Mouse (Mus musculus) embryonic facial prominence, embryonic 15.5 days (tissue): ENCODE data around the gene Lrrc8d. TPM values are rescaled to one million over a fixed set of nuclear protein-coding genes. Genes with fewer than 3 reads are reported as not detected.
A peak's percentile ranks its signal among the peaks of the same experiment; 100 is the strongest.

ENCODE experiments used
- ATAC-seq: fragments of 200-750 bp; cut with Nextera tagmentation; 2 replicates; pipeline ENCODE4 v1.8.0; 2017; ENCODE audit warnings: low read depth, moderate TSS enrichment; ENCODE audit not compliant: insufficient number of reproducible peaks, low FRiP score, low TSS enrichment
- H3K27ac ChIP-seq: fragments of 300-500 bp; sonication (generic); replicated peaks from 2 replicates; pipeline ENCODE4 v1.5.1; 2015; ENCODE audit warnings: mild to moderate bottlenecking, inconsistent platforms
- H3K27me3 ChIP-seq: fragments of 300-500 bp; sonication (generic); 2 replicates; pipeline ENCODE4 v1.6.1; 2015; ENCODE audit warnings: inconsistent platforms
- H3K36me3 ChIP-seq: fragments of 300-500 bp; sonication (generic); 2 replicates; pipeline ENCODE4 v1.6.1; 2015; ENCODE audit warnings: mild to moderate bottlenecking, inconsistent platforms
- H3K4me1 ChIP-seq: fragments of 300-500 bp; sonication (generic); 2 replicates; pipeline ENCODE4 v1.6.1; 2015; ENCODE audit warnings: inconsistent platforms
- H3K4me2 ChIP-seq: fragments of 300-500 bp; sonication (generic); replicated peaks from 2 replicates; pipeline ENCODE4 v1.6.1; 2015; ENCODE audit warnings: mild to moderate bottlenecking, inconsistent platforms
- H3K4me3 ChIP-seq: fragments of 300-500 bp; sonication (generic); replicated peaks from 2 replicates; pipeline ENCODE4 v1.5.1; 2015; ENCODE audit warnings: mild to moderate bottlenecking, inconsistent platforms
- H3K9ac ChIP-seq: fragments of 300-500 bp; sonication (generic); 2 replicates; pipeline ENCODE4 v1.6.1; 2015; ENCODE audit warnings: inconsistent platforms
- H3K9me3 ChIP-seq: fragments of 300-500 bp; sonication (generic); replicated peaks from 2 replicates; pipeline ENCODE4 v1.6.1; 2016; ENCODE audit warnings: inconsistent platforms
- WGBS: fragments of 180-500 bp; shearing (Covaris S2); methylation state at CpG from one replicate; pipeline ENCODE4 v1.1.7; 2015; 5-methylcytosine and 5-hydroxymethylcytosine counted together
- polyA plus RNA-seq: library from polyadenylated mRNA; unstranded; fragments of >200 nt; fragmentation: Nextera tagmentation; extraction: Ambion mirVana; gene quantifications from 2 replicates; pipeline ENCODE4 v1.2.1, GENCODE M21; 2015

Gene Lrrc8d
- polyA plus RNA-seq, 1 experiment from 2014 or later: 17.7 TPM

DNA sequence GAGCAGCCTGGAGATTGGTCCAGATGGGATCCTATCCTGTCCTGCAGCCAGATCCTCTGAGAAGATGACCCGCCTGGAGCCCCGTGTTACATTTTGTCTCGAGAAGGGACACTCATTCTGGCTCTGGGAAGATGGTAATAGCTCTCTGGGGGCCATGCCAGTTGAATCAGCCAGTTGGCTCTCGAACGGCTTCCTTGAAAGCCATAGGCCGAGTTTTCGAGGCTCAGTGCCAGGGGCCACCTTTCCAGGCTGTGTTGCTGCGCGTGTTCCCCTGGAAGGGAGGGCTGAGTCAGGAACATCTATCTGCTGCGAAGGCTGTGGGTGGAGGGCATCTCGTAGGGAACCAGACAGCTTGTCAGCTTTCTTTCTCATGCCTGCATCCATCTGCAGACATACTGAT lies 23.0 kb downstream of the Lrrc8d start:
- Histone ChIP-seq H3K27me3 (no peaks in the 10 kb centered on the region), H3K4me2 (no peak overlapping the region), H3K9me3 (no peaks in the 10 kb centered on the region), H3K36me3 (no peaks in the 10 kb centered on the region), H3K27ac (no peak overlapping the region), H3K4me1 (peaks cover 7% of the 10 kb centered on the region), H3K4me3 (no peak overlapping the region), H3K9ac (no peak overlapping the region)
- 89% methylated on average over 11 of the region's 11 CpGs for WGBS
- ATAC-seq: no peak

DNA sequence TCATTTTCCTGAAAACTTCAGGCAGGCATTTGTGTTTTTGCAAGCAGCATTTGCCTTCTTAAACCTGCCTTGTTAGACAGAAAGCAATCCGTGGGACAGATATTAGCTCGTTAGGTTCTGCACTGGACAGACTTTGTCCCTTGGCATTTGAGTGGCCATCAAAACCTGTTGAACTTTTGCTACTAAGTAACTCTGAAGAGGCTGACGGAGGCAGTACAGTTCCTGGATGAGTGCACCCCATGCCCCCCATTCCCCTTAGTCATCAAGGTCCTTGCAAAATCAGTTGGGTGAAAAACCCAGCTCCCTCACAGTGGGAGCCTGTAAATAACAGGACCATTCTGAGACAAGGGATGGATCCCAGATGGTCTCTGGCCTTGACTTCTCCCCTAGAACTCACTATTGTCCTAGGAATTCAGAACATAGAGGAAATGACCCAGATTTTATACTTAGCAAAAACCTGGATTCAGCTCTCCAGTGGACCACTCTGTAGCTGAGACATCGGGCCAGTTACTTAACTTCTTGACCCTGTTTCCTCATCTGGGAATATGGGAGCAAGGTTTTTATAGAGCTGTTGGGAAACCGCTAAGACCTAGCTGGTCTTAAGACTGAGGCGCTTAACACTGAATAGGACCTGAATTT lies 30.5 kb downstream of the Lrrc8d start:
- H3K4me1 ChIP-seq: peaks cover 23% of the 10 kb centered on the region
- no peak overlapping the region for H3K4me2 ChIP-seq
- 82% methylated on average over 6 of the region's 6 CpGs for WGBS
- H3K9ac ChIP-seq: no peak overlapping the region
- H3K4me3 ChIP-seq: no peak overlapping the region
- H3K36me3 ChIP-seq: no peaks in the 10 kb centered on the region
- ATAC-seq: no peak
- no peaks in the 10 kb centered on the region for H3K27me3 ChIP-seq
- H3K27ac ChIP-seq: no peak overlapping the region
- H3K9me3 ChIP-seq: no peaks in the 10 kb centered on the region

DNA sequence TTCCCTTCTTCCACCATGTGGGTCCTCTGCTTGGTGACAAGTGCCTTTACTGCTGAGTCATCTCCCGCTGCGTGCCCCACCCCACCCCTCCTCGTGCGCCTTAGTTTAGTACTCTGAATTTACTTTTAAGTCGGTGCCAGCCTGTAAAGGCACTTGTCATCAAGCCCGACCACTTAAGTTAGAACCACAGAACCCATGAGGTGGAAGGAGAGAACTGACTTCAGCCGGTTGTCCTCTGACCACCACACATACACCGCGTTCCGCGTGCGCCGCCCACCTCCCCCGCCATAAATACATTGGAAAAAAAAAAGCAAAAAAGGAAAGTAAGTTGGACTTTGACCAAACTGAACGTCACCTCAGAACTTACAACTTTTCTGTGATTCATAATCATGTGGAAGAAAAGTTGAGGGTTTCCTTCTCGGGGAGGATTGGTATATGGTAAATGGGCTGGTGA lies 31.4 kb downstream of the Lrrc8d start:
- no peaks in the 10 kb centered on the region for H3K36me3 ChIP-seq
- peak overlapping the region; percentile 59 for H3K4me3 ChIP-seq
- no peak overlapping the region for H3K27ac ChIP-seq
- peak overlapping the region; percentile 92 for H3K4me2 ChIP-seq
- peak overlapping the region; percentile 41; the same call in 1 of the 2 replicates for H3K9ac ChIP-seq
- no peaks in the 10 kb centered on the region for H3K27me3 ChIP-seq
- 23% methylated on average over 16 of the region's 16 CpGs for WGBS
- no peaks in the 10 kb centered on the region for H3K9me3 ChIP-seq
- peaks cover 23% of the 10 kb centered on the region for H3K4me1 ChIP-seq
- no peak for ATAC-seq

DNA sequence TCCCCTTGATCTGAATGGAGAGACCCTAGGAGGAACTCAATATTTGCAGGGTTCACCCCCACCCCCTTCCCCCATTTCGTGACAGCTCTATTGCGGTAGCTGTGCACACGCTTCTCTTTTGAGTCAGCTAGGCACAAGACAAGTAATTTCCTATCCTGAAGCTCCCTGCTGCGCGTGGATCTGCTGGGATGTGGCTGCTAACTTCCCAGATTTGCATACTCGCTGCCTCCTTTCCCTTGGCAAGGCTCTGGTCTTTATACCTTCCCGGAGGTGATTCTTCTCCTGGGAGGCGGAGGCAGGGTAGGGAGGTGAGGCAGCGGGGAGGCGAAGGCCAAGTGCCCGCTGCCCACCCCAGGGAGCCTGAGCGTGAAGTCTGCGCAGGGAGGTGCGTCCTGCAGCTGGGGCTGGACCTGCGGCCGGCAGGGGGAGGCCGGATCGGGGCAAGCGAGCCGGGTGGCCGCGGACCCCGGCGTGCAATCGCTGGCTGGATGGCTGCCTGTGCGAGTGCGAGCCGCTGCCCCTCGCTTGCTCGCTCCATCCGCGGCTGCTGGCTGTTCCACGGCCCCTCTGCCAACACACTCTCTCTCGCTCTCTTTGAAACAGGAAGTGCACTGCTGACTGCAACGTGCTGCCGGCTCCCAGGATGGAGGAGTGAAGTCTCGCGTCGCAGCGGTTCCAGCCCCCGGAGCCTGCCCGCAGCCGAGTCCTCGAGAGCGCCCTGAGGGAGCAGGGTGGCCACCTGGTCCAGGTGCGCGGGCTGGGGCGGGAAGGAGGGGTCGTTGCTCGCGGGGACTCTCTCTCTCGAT lies 32.1 kb downstream of the Lrrc8d start:
- WGBS: under 1% methylated on average over 52 of the region's 52 CpGs
- peaks cover 23% of the 10 kb centered on the region for H3K4me1 ChIP-seq

DNA sequence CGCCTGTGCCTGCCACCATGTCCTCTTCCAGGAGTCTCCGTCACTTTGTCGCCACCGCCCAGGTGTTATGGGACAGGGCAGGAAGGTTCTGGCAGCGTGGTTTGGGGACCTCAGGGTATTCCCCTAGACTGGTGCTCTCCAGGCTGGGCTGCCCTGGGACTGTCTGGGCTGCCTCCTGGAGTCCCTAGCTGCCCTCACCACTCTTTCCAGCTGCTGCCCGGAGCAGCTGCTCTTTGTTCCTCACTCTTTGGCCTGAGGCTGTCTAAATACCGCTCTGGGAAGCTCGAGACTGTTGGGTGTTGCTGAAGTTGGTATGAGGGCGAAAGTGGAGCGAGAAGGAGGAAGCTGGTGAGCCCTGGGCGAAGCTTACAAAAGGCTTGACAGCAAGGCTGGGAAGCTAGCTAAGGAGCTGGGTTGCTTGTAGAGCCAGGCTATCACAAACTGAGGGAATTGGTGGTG lies 32.7 kb downstream of the Lrrc8d start:
- H3K27ac ChIP-seq: peak overlapping the region; percentile 39
- H3K9ac ChIP-seq: peak overlapping the region; percentile 41
- H3K9me3 ChIP-seq: no peaks in the 10 kb centered on the region
- no peaks in the 10 kb centered on the region for H3K36me3 ChIP-seq
- H3K27me3 ChIP-seq: no peaks in the 10 kb centered on the region
- H3K4me2 ChIP-seq: peak overlapping the region; percentile 92
- ATAC-seq: peak; percentile 69
- 17% methylated on average over 11 of the region's 11 CpGs for WGBS
- H3K4me3 ChIP-seq: peak overlapping the region; percentile 59
- peaks cover 23% of the 10 kb centered on the region for H3K4me1 ChIP-seq

More for the DNA sequence above, 32.1 kb downstream of the Lrrc8d start:
- peak overlapping the region; percentile 59 for H3K4me3 ChIP-seq
- H3K9ac ChIP-seq: peak overlapping the region; percentile 41
- H3K27ac ChIP-seq: peak overlapping the region; percentile 39; the same call in 1 of the 2 replicates
- H3K4me2 ChIP-seq: peak overlapping the region; percentile 92
- no peaks in the 10 kb centered on the region for H3K9me3 ChIP-seq
- ATAC-seq: peak; percentile 78
- no peaks in the 10 kb centered on the region for H3K36me3 ChIP-seq
- no peaks in the 10 kb centered on the region for H3K27me3 ChIP-seq

DNA sequence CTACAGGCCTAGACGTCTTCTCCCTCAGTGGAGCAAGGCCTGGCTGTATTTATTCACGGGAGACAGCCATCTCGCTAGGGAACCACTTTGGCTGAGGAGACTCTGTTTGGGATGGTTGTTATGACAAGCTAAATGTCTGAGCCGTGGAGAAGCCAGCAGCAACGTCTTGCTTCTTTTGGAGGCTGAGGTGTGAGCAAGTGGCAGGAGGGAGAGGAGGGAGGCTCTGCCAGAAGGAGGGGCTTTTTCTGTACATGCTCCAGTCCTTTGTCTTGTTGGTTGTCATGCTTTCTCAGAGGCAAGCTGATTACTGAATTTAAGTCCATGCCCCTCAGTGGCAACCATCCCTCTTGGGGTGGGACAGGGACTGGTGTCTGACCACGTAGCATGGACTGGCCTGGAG lies 33.5 kb downstream of the Lrrc8d start:
- H3K27me3 ChIP-seq: no peaks in the 10 kb centered on the region
- ATAC-seq: no peak
- H3K27ac ChIP-seq: no peak overlapping the region
- no peak overlapping the region; the same call in none of the 2 replicates for H3K4me2 ChIP-seq
- no peaks in the 10 kb centered on the region for H3K9me3 ChIP-seq
- H3K4me1 ChIP-seq: peaks cover 23% of the 10 kb centered on the region
- H3K4me3 ChIP-seq: no peak overlapping the region
- no peak overlapping the region for H3K9ac ChIP-seq
- no peaks in the 10 kb centered on the region for H3K36me3 ChIP-seq
- WGBS: 62% methylated on average over 6 of the region's 6 CpGs

DNA sequence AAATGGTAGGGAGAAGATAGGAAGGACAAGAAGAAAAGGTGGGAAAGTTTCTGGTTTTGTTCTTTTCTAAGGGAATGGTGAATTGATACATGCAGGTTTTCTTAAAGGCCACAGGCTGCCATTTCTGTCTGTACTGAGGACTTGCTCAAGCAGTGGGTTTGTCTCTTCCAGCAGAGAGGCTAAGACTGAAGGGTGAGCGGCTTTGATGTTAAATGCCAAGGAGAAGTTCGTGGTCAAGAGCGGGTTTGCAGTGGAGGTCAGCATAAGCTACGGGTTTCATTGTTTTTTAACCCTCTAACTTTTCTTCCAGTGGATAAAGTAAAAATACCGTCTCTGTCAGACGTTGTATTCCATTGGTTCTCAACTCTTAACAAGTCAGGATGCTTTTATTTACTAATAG lies 36.6 kb downstream of the Lrrc8d start:
- Histone ChIP-seq H3K9ac (no peak overlapping the region), H3K27me3 (no peaks in the 10 kb centered on the region), H3K36me3 (no peaks in the 10 kb centered on the region), H3K27ac (no peak overlapping the region), H3K4me2 (no peak overlapping the region), H3K4me1 (peaks cover 18% of the 10 kb centered on the region), H3K4me3 (no peak overlapping the region), H3K9me3 (no peaks in the 10 kb centered on the region)
- 83% methylated on average over 6 of the region's 6 CpGs for WGBS
- no peak for ATAC-seq

DNA sequence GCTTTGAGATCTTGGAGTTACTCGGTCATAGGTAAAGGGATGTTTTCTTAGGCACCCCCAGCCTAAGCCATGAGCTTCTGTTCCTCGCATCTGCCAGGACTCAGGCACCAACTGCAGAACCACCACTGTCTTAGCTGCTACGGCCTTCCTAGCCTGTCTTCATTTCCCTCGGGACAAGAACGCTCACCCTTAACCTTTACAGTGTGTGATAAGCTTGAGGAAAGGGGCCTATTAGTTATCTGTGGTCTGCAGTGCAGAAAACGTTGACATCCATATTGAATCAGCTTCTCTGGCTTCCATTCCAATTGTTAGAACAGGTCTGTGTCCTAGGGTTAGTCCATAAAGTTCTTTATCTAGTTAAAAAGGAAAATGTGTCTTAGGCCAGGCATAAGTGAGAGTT lies 37.4 kb downstream of the Lrrc8d start:
- Histone ChIP-seq H3K36me3 (no peaks in the 10 kb centered on the region), H3K4me2 (no peak overlapping the region), H3K4me3 (no peak overlapping the region), H3K4me1 (peaks cover 12% of the 10 kb centered on the region), H3K9me3 (no peaks in the 10 kb centered on the region), H3K27me3 (no peaks in the 10 kb centered on the region), H3K9ac (no peak overlapping the region), H3K27ac (no peak overlapping the region)
- WGBS: 75% methylated on average over 6 of the region's 6 CpGs
- ATAC-seq: no peak

DNA sequence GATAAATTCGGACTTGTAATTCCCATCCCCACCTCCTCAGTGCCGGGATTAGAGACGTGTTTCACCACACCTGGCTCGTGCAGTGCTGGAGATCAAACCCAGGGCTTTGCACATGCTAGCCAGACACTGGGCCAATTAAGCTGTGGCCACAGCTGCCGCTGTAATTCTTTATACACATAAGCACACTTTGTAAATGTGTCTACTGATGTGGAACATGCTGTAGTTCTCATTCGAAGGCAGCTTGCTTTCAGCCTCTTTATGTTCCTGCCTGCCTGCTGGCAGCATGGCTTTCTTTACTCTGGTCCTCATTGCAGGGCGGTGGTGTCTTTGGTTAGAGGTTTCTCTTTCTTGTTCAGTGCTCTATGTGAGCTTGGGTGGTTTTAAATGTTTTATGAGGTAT lies 40.7 kb downstream of the Lrrc8d start:
- 63% methylated on average over 7 of the region's 7 CpGs for WGBS
- Histone ChIP-seq H3K36me3 (no peaks in the 10 kb centered on the region), H3K4me1 (peaks cover 8% of the 10 kb centered on the region; the same call in 1 of the 2 replicates), H3K27ac (no peak overlapping the region), H3K9me3 (no peaks in the 10 kb centered on the region), H3K9ac (no peak overlapping the region), H3K4me3 (no peak overlapping the region), H3K27me3 (no peaks in the 10 kb centered on the region), H3K4me2 (no peak overlapping the region)
- no peak for ATAC-seq

DNA sequence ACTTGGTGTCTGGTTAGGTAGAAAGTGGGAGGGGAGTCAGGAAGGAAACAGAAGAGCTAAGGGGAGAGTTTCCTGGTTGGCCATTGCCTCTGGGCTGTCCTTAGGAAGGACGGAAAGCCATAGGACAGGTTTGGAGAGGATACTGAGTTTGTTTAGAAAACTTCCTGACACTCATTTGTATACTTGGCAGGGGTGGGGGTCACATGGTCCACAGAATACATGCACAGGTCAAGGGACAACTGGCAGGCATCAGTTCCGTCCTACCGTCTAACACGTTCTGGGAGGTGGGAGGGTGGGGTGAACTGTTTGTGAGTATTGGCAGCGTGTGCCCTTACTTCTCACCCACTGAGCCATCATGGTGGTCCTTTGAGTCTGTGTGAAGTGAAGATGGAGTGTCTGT lies 42.9 kb downstream of the Lrrc8d start:
- WGBS: 77% methylated on average over 5 of the region's 5 CpGs
- ATAC-seq: no peak
- Histone ChIP-seq H3K4me1 (peaks cover 8% of the 10 kb centered on the region; the same call in 1 of the 2 replicates), H3K27me3 (no peaks in the 10 kb centered on the region), H3K27ac (no peak overlapping the region), H3K4me2 (no peak overlapping the region), H3K4me3 (no peak overlapping the region), H3K9ac (no peak overlapping the region), H3K36me3 (no peaks in the 10 kb centered on the region), H3K9me3 (no peaks in the 10 kb centered on the region)

DNA sequence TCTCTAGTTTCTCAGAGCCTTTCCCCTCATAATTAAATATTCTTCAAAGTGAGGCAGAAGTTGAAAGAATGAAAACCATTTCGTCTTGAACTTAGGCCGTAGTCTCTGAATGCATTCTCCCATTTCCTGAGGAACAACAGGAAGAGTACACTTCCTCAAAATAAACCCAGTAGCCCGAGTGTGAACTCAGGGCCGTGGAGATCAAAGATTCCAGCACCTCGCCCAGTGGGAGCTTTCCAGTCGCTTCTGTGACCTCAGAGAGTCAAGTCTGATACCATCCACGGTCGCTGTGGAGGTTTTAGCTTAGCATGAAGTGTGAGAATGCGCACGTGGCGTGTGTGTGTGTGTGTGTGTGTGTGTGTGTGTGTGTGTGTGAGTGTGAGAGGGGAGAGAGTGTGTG lies 45.6 kb downstream of the Lrrc8d start:
- no peak for ATAC-seq
- Histone ChIP-seq H3K4me1 (peaks cover 8% of the 10 kb centered on the region; the same call in 1 of the 2 replicates), H3K9ac (no peak overlapping the region), H3K4me3 (no peak overlapping the region), H3K27me3 (no peaks in the 10 kb centered on the region), H3K27ac (no peak overlapping the region), H3K36me3 (no peaks in the 10 kb centered on the region), H3K9me3 (no peaks in the 10 kb centered on the region), H3K4me2 (no peak overlapping the region)
- 60% methylated on average over 11 of the region's 11 CpGs for WGBS
